Mouse (Mus musculus): ENCODE measurements around the gene Foxa2.
A peak's percentile ranks its signal among the peaks of the same experiment; 100 is the strongest.

Foxa2 gene

DNA sequence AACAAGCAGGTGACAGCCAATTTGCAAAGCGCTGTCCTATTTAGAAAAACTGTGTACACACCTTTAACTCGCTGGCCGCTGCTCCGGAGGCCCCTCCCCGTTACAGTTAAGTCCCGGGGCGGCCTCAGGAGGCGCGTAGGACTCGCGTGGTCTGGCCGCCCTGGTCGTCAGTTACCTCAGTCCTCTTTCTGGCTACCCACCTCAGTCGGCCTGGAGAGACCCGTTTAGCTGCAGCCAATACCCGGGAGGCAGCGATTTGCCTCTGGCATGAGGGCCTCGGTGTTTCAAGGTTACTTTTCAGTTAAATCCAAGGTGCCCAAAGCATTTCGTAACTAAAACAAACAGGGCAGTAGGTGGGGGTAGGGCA lies at the start of gene Foxa2:
TSS of gene Foxa2 (minus strand) at position 171 of the 367 bp plus-strand sequence.
- DNase-seq, result peak; percentile 81

DNA sequence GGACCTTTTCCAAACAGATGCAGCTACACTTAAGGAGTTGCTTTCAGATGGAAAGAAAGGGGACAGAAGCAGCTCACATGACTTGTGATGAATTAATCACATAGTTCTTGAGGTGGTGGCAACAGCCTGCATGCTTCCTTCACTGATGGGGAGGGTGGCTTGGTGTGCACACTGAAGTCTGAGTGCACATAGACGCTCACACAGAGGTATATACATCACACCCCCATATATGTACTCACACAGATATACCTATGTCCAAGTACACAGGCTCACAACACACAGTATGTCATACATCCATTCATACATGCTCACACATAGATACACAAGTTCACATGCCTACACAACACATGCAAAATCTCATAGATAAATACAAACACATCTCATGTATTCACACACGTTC lies 45.3 kb upstream of the Foxa2 start:
- peak; percentile 22 for DNase-seq

DNA sequence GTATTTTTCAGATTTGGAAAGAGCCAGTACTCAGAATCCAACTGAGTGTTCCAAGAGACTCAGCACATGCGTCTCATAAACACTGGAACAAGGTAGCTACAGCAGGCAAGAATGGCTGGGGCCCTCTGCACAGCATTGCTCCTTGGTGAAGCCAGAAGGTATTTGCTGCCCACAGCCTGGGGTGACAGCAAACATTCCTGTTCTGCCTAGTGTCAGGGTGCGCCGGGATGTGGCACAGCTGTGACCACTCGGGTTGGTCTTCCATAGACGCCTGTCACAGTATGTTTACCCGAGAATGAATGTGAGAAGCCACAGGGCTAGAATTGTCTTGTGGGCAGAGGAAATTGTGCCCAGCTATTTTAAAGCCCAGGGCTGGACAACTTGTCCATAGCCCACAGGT lies 44.9 kb upstream of the Foxa2 start:
- peak; percentile 28 for DNase-seq

DNA sequence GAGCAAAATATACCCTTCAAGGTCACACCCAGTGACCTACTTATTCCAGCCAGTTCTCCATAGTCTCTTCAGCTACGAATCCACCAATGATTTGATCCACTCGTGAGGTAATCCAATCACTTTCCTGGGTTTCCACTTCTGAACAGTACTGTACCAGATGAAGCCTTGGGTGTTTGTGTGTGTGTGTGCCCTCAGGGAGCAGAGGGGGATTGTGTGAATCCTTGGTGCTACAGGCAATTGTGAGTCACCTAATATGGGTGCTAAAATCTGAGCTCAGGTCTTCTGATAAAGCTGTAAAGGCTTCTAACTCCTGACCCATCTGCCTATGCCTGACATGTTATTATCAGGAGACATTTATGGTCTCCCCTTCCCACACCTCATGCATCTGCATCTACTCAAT lies 43.3 kb upstream of the Foxa2 start:
- peak; percentile 74 for DNase-seq

DNA sequence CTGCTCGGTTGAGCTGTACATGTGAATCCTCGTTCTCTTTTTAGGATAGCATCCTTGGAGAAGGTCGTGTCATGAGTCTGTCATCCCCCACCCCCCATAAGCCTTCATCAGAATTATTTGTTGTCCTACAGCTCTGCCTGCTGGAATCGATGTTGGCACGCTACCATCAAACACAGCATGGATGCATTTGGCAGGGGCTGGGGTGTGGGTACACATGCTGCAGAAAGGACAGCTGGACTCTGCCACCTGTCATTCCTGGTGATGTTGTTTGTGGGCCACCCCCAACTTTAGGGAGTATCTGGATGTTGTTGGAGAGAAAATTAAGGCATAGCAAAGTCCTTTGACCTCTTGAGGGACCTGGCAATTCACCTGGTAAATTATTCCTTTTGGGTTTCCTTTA lies 38.8 kb upstream of the Foxa2 start:
- no peak for DNase-seq

DNA sequence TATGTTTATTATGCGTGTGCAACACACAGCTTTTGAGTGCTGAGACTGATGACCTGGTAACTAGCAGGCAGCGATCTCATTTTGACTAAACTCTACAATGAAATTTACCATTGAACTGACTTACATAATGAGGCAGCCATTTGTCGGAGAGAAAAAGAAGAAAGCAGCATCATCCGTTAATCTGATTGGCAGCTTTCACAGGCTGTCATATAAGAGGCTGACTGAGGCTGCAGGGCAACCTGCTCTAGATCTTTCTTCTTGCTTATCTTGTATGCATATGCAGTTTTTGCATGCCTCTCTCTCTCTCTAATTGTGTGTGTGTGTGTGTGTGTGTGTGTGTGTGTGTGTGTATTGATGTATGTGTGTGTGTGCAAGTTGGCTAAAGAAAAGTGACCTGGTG lies 38.4 kb upstream of the Foxa2 start:
- DNase-seq, result no peak

DNA sequence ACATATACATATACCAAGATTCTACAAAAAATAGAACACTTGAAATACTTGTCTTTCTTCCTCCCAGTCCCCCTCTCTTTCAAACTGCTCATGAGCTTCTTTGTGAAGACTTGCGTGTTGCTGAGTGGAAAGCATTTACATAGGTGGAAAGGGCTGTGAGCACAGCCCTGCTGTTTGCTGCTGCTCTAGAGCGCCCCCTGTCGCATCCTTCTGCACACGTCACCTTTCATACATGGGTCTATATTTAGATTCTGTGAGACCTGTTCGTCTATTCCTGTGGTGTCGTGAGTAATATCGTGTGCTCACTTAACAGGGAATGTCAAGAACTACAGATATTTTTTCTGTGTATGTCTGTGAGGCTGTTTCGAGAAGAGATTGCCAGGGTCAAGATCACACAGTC lies 35.5 kb upstream of the Foxa2 start:
- no peak for DNase-seq

DNA sequence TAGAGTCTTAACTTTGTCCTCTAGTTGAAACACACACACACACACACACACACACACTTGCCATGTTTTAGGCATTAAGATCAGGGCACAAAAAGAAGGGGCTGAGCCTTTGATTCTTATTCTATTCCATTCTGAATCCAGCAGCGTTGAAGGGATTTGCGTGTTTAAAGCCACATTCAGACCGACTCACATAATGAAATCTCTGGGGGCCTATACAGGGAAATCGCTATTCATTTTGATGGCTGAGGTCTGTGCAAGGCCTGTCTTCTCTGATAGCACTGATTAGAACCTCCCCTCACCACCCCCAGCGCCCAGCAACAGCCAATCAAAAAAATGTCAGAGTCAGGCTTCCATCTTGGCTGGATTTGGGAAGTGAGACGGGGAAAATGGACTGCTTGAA lies 13.9 kb upstream of the Foxa2 start:
- no peak for DNase-seq

DNA sequence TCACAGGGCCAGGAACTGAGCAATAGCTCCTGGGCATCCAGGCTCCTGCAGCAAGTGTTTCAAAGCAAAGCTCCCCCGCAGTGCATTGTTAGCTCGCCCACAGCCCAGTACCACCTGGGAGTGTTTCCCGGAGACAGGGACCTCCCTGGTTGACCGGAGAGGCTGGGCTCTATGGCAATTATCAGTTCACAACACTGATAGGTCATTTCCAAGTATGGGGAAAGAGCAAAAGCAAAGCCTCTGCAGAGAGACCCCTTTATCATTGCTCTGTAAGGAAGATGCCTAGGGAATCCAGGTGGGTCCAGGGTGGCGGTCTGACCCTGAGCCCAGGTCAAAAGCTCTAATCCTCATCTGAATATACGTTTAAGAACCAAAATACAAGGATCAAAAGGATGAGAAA lies 6.6 kb upstream of the Foxa2 start:
- peak; percentile 81 for DNase-seq

DNA sequence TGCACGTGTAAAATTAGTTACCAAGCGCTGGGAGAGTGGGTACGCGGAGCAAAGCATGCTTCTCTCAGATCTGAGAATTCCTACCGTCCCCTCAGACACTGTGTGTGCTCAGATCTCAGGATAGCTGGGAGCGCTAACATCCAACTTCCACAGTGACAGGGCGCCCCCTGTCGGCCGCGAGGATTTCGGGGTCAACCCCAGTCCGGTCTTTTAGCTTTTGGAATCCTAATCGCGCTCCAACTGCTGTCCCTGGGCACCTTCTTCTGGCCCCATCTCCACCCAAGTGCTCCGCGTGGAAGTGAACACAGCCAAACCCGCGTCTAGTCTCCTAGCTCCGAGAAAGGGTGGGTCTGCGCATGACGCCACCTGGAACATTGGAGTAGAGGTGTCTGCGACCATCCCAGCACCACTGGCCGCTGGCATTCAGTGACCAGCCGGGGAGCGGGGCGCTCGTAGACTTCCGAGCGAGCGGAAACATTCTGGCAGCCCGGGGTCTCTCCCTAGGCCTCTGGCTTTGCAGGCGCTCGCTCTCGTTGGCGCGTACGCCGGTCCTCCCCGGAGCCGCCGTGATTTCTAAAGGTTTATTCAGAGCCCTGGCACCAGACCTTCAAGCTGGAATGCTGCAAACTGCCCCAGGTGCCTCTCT lies 1.8 kb upstream of the Foxa2 start:
- DNase-seq, result peak; percentile 92

DNA sequence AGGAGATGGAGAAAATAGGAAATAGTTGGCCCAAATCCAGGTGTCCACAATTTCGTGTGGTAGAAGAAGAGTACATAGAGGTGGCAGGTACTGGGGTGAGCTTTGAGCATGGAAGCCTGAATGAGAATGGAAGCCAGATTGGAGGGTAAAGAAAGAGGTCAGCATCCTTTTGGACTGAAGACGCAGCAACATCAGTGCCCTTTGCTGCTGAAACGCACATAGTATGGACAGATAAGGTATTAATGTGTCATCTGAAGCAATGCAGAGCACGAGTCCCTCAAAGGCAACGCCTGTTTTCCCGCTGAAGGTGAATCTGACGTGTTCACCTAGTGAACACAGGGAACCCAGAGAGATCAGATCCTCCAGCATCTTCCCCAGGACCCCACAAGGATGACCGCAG lies 842 bp upstream of the Foxa2 start:
- DNase-seq, result peak; percentile 61

DNA sequence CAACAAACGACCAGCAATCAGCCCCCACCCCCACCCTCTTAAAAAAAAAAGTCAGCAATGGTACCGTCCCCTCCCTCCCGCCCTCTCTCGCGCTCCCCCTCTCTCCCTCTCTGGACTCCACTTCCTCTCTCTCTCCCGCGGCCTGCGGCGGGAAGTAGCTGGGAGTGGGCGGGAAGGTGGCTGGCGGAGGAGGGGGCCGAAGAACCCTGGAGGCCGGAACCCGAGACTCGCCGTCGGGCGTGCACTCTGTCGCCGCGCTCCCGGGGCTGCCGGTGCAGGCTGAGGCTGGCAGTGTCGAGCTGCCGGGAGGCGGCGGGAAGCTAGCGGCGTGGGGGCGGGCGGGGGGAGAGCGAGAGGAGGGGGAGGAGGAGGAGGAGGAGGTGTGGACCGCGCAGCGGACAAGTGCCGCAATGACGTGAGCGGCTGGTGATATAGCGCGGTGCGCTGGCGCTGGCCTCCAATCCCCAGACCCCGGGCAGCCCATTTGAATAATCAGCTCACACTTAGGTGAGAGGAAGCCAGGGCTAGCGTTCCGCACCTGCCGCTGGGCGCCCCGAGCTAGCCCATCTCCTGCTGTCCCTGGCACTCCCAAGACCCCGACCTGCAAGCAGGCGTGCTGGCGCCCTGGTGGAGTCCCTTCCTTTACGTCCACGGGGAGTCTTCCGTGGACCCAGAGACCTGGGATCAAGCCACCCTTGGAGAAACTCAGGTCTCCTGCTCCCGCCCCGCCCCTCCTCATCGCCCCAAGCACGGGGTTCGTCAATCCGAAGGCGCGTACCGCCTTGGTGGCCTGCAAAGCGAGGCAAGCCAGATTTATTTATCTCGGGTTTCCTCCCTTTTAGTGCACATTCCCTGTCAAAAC lies 601 bp downstream of the Foxa2 start:
- peak; percentile 83 for DNase-seq

DNA sequence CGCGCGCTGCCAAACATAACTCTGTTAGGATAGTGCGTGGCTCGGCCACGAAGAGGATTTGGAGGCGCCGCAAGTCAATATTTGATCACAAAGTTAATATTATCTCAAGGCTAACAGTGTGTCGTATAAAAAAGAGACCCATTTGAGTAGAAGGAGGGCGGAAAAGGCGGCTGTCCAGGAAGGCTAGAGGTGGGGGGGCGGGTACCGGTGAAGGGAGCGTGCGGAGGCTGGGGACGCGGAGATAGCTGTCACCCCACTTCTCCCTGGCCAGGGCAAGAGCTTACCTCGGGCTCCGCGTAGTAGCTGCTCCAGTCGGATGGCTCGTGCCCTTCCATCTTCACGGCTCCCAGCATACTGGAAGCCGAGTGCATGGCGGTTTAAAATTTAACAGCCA lies 1.2 kb downstream of the Foxa2 start:
- peak; percentile 82 for DNase-seq

DNA sequence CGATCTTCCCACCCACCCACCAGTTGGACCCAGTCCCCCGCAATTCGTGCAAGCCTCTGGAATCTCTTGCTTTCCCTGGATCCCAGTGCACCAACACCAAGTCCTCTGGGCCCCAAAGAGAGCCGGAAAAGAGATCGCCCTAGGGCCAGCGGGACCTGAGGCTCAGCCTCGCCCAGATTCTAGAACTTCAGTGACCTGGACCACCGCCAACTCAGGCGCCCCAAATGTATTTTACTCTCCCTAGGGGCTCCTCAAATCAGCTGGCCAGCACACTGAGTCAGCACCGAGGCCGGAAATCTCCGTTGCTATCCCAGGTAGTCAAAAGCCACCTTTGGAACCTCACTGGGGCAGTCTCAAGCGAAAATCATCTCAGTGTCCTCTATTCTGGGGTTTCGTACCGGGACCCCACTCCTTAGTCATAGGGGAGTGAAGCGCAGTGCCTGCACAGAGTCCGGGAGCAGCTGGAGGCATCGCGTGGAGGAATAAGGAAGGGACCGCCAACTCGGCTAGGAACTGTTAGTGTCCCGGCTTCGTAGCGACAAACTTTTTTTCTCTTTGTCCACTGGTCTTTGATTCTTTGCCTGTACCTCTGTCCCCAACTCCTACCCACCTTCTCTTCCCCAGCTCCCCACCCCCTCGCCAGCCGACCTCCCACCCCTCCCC lies 1.8 kb downstream of the Foxa2 start:
- DNase-seq, result peak; percentile 83

DNA sequence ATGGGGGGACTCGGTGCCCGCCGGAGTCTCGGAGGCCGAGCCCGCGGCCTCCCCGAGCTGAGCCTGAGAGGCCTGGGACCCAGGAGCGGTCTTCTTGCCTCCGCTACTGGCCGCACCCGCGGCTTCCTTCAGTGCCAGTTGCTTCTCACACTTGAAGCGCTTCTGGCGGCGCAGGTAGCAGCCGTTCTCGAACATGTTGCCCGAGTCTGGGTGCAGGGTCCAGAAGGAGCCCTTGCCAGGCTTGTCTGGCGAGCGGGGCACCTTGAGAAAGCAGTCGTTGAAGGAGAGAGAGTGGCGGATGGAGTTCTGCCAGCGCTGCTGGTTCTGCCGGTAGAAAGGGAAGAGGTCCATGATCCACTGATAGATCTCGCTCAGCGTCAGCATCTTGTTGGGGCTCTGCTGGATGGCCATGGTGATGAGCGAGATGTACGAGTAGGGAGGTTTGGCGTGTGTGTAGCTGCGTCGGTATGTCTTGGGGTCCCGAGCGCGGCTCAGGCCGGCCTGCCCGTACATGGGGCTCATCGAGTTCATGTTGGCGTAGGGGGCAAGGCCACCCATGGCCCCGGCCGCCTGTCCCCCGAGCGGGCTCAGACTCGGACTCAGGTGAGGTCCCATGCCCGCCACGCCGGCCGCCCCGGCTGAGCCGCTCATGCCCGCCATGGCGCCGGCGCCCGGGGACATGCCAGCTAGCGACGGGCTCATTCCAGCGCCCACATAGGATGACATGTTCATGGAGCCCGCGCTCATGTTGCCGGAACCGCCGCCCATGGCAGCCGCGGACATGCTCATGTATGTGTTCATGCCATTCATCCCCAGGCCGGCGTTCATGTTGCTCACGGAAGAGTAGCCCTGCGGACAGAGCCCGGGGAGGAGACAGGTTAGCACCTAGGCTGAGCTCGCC lies 2.5 kb downstream of the Foxa2 start:
- peak; percentile 83 for DNase-seq

DNA sequence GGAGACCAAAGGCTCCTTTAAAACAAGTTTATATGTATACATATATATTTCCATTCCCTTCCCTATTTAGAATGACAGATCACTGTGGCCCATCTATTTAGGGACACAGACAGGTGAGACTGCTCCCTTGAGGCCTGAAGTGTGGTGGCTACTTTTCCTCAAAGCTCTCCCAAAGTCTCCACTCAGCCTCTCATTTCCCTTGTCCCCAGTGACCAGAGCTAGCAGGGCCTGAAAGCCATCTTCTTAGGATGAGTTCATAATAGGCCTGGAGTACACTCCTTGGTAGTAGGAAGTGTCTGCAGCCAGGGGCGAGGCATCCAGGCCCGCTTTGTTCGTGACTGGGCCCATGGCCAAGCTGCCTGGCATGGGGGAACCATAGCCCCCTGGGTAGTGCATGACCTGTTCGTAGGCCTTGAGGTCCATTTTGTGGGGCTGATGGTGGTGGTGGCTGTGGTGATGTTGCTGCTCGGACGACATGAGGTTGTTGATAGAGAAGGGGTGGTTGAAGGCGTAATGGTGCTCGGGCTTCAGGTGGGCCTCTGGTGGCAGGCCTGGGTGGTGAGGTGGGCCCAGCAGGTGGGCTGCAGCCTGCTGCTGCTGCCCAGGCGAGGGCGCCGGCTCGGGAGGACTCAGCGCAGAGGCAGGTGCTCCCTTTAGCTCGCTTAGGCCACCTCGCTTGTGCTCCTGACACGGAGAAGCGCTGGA lies 3.3 kb downstream of the Foxa2 start:
- peak; percentile 85 for DNase-seq

DNA sequence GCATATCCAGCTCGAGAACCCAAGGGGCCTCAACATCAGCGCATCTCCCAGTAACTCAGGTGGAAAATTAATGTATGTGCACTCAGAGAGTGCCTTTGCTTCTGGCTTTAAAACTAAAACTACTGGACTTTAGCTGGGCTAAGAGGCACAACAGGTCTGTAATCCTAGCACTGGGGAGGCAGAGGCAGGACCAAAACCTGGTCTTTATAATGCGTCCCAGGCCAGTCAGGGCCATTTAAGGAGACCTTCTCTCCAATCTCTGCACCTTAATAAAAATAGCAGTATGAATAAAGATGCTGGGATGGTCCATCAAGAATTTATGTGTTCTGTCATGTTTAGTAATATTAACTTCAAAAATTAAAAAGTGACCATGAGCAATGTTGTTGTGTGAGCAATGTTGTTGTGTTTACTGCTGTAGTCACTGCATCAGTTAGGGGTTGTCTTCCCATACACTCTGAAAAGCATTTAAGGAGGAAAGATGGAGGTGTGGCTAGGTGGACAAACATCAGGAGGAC lies 4.6 kb downstream of the Foxa2 start:
- DNase-seq, result peak; percentile 55

DNA sequence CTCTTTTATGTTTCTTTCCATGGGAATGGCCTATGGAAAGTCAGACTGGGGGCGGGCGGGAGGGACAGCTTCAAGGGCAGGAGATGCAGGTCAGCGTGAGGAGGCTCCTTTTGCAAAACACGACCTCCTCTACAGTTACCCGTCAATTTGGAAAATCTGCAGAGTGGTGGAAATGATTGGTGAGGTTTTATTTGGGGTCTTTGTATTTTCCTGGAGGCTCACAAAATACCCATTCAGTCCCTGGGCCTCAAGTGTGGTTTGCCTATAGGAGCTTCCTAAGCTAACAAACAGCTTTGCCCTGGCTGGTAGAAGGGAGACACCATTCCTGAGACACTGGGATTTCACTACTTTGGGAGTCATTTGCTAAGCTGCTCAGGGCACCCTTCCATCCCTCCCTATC lies 5.4 kb downstream of the Foxa2 start:
- no peak for DNase-seq

DNA sequence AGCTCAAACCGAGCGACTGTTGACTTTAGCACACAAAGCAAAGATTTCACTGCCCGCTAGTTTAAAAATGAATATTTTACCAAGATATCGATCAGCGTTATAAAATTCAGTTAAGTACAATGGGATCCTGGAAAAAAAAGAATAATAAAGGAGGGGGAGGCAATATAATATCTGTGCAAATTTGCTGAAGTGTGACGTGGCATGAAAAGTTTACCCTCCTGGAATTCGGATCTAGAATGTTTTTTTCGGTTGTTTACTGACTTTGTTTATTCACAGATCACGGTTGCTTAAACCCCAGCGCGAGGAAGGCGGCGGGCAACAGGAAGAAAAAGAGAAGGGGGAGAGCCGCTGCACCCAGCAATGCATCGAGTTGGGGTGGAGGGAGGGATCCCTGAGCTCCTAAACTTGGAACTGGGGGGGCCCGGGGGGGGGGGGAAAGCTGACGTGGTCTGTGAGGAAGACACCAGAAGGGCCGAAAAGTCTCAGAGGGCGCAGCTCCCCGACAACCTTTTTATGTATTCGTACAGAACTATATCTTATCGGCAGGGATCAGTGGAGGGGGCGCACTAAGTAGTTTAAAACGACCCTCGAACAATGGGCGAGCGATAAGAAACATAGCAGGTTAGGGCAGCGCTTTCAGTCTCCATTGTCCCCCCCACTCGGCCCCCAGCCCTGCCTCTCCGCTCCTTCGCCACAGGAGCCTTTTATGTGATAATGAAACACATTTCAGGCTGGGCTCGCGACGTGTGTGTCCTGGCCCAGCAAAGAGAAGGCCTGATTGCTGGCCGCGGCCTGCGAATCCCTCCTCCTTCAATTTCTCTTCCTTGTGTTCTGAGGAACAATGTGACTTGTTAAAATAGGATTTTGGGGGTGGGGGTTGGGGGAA lies 6.3 kb downstream of the Foxa2 start:
- peak; percentile 49 for DNase-seq

DNA sequence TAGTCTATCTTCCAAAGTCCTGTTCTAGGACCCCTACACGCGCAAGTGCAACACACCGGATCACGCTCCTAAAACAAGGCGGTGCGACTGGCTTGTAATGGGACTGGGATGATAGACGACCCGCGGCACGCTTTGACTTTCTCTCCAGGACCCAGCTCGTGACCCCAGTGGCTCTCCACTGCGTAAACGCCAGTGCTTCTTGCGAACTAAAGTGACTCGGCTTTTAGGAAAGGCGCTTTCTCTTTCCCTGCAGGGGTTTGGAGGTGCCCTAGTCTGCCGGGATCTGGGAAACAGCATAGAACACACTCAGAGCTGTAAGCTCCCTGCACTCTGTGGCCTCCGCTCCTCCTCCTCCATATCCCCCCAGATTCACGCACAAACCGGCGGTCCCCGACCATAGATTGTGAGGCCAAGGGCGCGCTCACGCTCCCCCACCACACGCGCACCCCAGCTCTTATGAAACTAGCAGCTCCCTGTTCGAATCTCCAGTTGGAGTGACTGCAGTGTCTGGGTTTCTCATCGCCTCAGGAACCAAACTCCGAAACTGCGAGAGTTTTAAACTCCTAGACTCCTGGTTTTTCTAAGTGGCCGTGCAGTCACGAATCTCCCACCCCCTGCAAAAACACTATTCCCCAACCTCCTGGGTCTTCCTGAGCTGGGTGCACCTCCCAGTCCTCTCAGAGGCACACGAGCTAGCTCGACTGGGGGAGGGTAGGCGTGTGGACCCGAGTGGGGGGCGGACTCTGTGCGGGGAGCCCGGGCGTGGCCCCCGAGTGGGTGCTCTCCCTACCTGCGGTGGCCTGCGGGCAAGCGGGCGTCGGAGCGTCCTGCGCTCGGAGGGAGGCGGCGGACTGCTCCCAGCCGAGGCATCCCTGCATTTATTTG lies 7.2 kb downstream of the Foxa2 start:
- peak; percentile 79 for DNase-seq
